Mouse (Mus musculus): ENCODE measurements around the gene Stam. TPM values are rescaled to one million over a fixed set of nuclear protein-coding genes. Genes with fewer than 3 reads are reported as not detected.
A peak's percentile ranks its signal among the peaks of the same experiment; 100 is the strongest.

The Stam gene
- polyA plus RNA-seq, 1 experiment from 2014 or later: 80.2 TPM

- Histone ChIP-seq H3K4me3 (ENCODE audit: low read depth, low read length) (no peak overlapping the region), H3K4me2 (no peak overlapping the region), H3K36me3 (ENCODE audit: insufficient read depth) (peaks cover 33% of the 10 kb centered on the region), H3K9ac (no peak overlapping the region), H3K27ac (ENCODE audit: low read depth) (no peak overlapping the region), H3K4me1 (ENCODE audit: insufficient read depth) (no peaks in the 10 kb centered on the region), H3K9me3 (ENCODE audit: low read depth, low read length) (no peaks in the 10 kb centered on the region), H3K27me3 (ENCODE audit: insufficient read depth, low read length) (no peaks in the 10 kb centered on the region)
- DNase-seq: no peak
- ATAC-seq (ENCODE audit: insufficient read depth): no peak
- no peak for TF ChIP-seq CTCF (IDR thresholded peaks at IDR 0.05; ENCODE audit: low read depth)
- WGBS: 90% methylated on average over 6 of the region's 6 CpGs
These were observed 52.5 kb downstream of the Stam start for GRCm38 (mm10) chr2:14126387-14126786.

GRCm38 (mm10) chr2:14127629-14128028, 53.7 kb downstream of the Stam start:
- H3K9me3 ChIP-seq (ENCODE audit: low read depth, low read length): no peaks in the 10 kb centered on the region
- ATAC-seq (ENCODE audit: insufficient read depth): no peak
- H3K4me2 ChIP-seq: no peak overlapping the region
- H3K27me3 ChIP-seq (ENCODE audit: insufficient read depth, low read length): no peaks in the 10 kb centered on the region
- no peaks in the 10 kb centered on the region for H3K4me1 ChIP-seq (ENCODE audit: insufficient read depth)
- DNase-seq: no peak
- no peak overlapping the region for H3K4me3 ChIP-seq (ENCODE audit: low read depth, low read length)
- no peak overlapping the region for H3K27ac ChIP-seq (ENCODE audit: low read depth)
- WGBS: 76% methylated on average over 3 of the region's 3 CpGs
- H3K9ac ChIP-seq: no peak overlapping the region
- peaks cover 42% of the 10 kb centered on the region for H3K36me3 ChIP-seq (ENCODE audit: insufficient read depth)
- no peak for TF ChIP-seq CTCF (IDR thresholded peaks at IDR 0.05; ENCODE audit: low read depth)

DNA sequence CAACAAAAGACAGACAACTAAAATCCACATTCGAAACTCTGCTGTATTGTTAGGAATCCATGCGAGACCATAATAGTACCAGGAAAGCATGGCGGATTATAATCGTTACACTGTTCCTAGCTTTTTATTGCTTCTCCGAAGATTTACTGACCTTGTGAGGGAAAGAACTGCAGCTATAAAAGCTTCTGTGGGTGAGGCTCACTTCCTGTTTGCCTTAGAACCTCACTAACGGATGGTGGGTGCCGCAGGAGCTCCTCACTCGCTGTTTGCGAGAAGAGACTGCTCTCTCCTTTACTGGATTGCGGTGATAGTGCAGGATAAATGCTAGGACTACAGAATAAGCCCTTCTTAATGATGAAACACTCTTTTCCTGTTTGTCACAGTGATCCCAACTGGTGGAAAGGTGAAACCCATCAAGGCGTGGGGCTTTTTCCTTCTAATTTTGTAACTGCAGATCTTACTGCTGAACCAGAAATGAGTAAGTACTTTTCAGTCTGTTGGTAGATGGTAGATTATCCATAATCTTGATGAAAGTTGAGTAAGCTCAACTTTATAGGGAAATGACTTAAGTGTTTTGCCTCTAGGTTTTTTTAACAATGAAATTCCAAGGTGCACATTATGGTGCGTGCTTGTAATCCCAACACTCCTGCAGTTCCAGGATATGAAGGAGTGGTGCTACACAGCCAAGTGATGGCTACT, 56.9 kb downstream of the Stam start:
- ATAC-seq (ENCODE audit: insufficient read depth) (no peak), DNase-seq (no peak)
- Histone ChIP-seq H3K27me3 (ENCODE audit: insufficient read depth, low read length) (no peaks in the 10 kb centered on the region), H3K4me1 (ENCODE audit: insufficient read depth) (no peaks in the 10 kb centered on the region), H3K9me3 (ENCODE audit: low read depth, low read length) (no peaks in the 10 kb centered on the region), H3K4me2 (no peak overlapping the region), H3K27ac (ENCODE audit: low read depth) (no peak overlapping the region), H3K36me3 (ENCODE audit: insufficient read depth) (peaks cover 56% of the 10 kb centered on the region), H3K9ac (no peak overlapping the region), H3K4me3 (ENCODE audit: low read depth, low read length) (no peak overlapping the region)
- TF ChIP-seq CTCF (IDR thresholded peaks at IDR 0.05; ENCODE audit: low read depth): no peak
- 87% methylated on average over 12 of the region's 12 CpGs for whole genome bisulfite sequencing

DNA sequence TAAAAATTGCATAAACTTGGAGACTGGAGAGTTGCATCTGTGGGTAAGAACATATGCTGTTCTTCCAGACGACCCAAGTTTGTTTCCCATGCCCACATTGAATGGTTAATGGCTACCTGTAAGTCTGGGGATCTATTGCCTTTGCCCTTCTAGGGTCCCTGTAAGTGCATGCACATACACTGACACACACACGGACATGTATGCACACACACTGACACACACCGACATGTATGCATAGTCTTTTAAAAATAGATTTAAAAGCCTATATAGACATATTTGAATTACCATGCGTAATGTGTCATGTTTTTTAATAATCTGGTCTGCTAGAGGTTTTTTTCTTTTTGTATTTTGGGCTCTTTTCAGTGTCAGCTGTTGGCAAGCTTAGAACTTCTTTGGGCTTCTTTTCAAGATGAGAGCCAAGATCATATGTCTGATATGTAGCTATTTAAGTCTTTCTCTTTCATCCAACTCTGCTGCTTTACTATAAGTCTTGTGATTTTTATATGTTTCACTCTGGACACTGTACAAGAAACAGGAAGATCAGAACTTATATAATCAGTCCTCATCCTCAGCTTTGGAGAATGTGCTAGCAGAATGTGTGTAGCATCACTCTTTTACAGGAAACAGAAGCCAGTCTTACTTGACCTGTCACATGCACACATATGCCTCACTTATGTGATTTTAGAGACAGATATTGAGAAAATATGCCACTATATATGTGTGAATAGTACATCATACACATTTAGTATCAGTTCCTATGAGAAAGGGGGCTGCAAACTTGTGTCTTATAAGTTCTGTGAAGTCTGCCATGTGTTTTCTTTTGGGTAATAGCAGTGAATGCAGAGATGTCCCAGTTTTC, 58.8 kb downstream of the Stam start:
- Histone ChIP-seq H3K9ac (no peak overlapping the region), H3K4me1 (ENCODE audit: insufficient read depth) (no peaks in the 10 kb centered on the region), H3K27ac (ENCODE audit: low read depth) (no peak overlapping the region), H3K9me3 (ENCODE audit: low read depth, low read length) (no peaks in the 10 kb centered on the region), H3K4me3 (ENCODE audit: low read depth, low read length) (no peak overlapping the region), H3K36me3 (ENCODE audit: insufficient read depth) (peaks cover 57% of the 10 kb centered on the region), H3K27me3 (ENCODE audit: insufficient read depth, low read length) (no peaks in the 10 kb centered on the region), H3K4me2 (no peak overlapping the region)
- 81% methylated on average over 4 of the region's 4 CpGs for WGBS
- no peak for DNase-seq
- ATAC-seq (ENCODE audit: insufficient read depth): no peak
- TF ChIP-seq CTCF (IDR thresholded peaks at IDR 0.05; ENCODE audit: low read depth): no peak

DNA sequence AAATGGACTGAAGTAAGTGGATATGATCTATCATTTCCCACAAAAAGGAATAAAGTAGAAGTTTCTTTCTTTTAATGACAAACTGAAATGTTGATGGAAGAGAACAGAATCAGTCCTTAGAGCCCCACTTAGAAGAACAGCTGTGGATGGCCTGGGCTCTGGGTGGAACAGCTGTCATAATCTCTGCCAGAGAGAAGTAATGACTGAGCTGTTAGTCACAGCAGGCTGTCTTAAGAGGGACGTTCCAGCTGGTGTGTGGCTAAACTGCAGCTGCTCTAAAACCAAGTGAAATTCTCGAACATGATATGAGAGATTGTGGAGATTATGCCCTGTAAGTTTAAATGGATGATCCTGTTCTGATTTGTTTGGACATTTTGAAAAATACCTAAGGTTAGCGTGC, 63.0 kb downstream of the Stam start:
- H3K4me1 ChIP-seq (ENCODE audit: insufficient read depth): no peaks in the 10 kb centered on the region
- H3K4me3 ChIP-seq (ENCODE audit: low read depth, low read length): no peak overlapping the region
- H3K27ac ChIP-seq (ENCODE audit: low read depth): no peak overlapping the region
- H3K4me2 ChIP-seq: no peak overlapping the region
- ATAC-seq (ENCODE audit: insufficient read depth): peak; percentile 85; the same call in 1 of the 2 replicates
- peaks cover 57% of the 10 kb centered on the region for H3K36me3 ChIP-seq (ENCODE audit: insufficient read depth)
- peak; percentile 52 for DNase-seq
- no peaks in the 10 kb centered on the region for H3K27me3 ChIP-seq (ENCODE audit: insufficient read depth, low read length)
- WGBS: 48% methylated on average over 3 of the region's 3 CpGs
- H3K9me3 ChIP-seq (ENCODE audit: low read depth, low read length): no peaks in the 10 kb centered on the region
- no peak overlapping the region for H3K9ac ChIP-seq
- TF ChIP-seq CTCF (IDR thresholded peaks at IDR 0.05; ENCODE audit: low read depth): no peak

DNA sequence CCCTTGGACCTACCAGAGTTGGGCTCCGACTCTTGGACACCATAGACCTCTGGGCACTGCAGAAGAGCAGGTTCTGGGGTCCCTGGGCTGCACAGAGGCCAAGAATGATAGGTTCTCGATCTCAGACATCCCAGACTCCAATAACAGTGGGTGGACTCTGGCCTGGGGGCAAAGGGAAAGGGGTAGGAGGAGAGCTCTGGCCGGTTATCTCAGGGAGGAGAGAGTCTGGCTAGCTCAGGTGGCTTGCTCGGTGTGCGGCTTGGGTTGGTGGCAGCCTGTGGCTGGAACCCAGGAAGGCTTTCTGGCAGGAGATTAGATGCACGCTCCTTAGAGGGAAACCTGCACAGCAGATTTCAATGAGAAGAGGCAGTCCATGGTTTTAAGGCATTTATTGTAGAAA, 65.7 kb downstream of the Stam start:
- no peak for DNase-seq
- no peak for ATAC-seq (ENCODE audit: insufficient read depth)
- 83% methylated on average over 6 of the region's 6 CpGs for WGBS
- H3K4me3 ChIP-seq (ENCODE audit: low read depth, low read length): no peak overlapping the region
- no peaks in the 10 kb centered on the region for H3K4me1 ChIP-seq (ENCODE audit: insufficient read depth)
- TF ChIP-seq CTCF (IDR thresholded peaks at IDR 0.05; ENCODE audit: low read depth): no peak
- H3K9me3 ChIP-seq (ENCODE audit: low read depth, low read length): no peaks in the 10 kb centered on the region
- H3K27me3 ChIP-seq (ENCODE audit: insufficient read depth, low read length): no peaks in the 10 kb centered on the region
- no peak overlapping the region for H3K27ac ChIP-seq (ENCODE audit: low read depth)
- no peak overlapping the region for H3K4me2 ChIP-seq
- no peak overlapping the region for H3K9ac ChIP-seq
- H3K36me3 ChIP-seq (ENCODE audit: insufficient read depth): peaks cover 60% of the 10 kb centered on the region

DNA sequence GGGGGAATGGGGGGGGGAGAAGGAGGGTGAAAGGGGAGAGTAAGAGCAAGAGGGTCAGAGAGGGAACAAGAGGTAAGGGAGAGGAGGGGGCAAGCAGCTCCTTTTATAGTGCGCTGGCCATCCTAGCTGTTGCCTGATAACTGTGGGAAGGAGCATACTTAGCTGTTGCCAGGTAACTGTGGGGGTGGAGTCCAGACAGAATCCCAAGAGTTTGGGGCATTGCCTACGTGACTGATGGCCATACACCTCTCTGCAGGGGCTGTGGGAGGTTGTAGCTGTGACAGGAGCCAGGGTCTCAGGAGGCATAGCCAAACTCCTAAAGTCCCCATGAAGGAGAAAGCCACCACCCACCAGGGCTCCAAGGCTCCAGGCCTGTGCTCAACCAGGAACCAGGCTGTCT, 66.1 kb downstream of the Stam start:
- Histone ChIP-seq H3K27ac (ENCODE audit: low read depth) (no peak overlapping the region), H3K4me3 (ENCODE audit: low read depth, low read length) (no peak overlapping the region), H3K4me2 (no peak overlapping the region), H3K27me3 (ENCODE audit: insufficient read depth, low read length) (no peaks in the 10 kb centered on the region), H3K9me3 (ENCODE audit: low read depth, low read length) (no peaks in the 10 kb centered on the region), H3K9ac (no peak overlapping the region), H3K4me1 (ENCODE audit: insufficient read depth) (no peaks in the 10 kb centered on the region), H3K36me3 (ENCODE audit: insufficient read depth) (peaks cover 62% of the 10 kb centered on the region)
- TF ChIP-seq CTCF (IDR thresholded peaks at IDR 0.05; ENCODE audit: low read depth): no peak
- no peak for ATAC-seq (ENCODE audit: insufficient read depth)
- no peak for DNase-seq
- WGBS: 63% methylated on average over 2 of the region's 2 CpGs

Data from lung, embryonic 14.5 days (tissue).